Mouse (Mus musculus) spleen, postnatal 36 days (tissue): ENCODE measurements around the gene Spsb1.

ENCODE experiments used
- DNase-seq, 2 experiments: peaks; one replicate each; pipeline ENCODE4 v3.0.0; 2022; ENCODE audit warnings: low spot score in 2 of 2, mixed read lengths in 1 of 2

The Spsb1 gene

DNA sequence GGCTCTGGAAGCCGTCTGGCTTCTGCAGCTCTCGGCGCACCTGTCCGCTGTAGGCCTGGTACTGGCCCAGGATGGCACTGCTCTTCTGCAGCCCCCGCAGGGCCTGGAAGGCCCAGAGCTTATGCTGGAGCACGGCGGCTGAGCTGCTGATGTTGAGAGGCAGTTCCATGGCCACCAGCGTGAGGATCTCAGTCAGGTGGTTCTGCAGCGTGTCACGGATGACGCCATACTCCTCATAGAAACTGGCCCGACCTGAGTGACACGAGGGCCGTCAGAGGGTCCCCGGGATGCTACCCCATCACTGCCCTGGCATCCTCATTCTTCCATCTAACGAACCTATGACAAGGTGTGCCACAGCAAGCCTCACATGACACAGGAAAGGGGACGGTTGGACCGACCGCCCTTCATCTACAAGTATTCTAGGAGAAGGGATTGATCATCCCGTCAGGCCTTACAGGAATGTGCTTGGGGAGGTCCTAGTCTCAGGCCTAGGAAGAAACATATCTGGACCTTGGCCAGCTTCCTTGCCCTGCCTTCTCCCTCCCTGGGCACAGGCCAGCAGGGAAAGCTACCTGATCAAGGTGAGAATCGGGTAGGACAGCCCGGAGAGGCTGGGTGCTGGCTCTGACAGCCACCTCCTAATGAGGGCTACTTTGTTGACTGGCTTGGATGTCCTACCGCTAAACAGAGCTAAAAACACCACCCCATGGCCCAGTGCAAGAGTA is 29.2 kb upstream of the Spsb1 start:
- DNase-seq, result no peak

DNA sequence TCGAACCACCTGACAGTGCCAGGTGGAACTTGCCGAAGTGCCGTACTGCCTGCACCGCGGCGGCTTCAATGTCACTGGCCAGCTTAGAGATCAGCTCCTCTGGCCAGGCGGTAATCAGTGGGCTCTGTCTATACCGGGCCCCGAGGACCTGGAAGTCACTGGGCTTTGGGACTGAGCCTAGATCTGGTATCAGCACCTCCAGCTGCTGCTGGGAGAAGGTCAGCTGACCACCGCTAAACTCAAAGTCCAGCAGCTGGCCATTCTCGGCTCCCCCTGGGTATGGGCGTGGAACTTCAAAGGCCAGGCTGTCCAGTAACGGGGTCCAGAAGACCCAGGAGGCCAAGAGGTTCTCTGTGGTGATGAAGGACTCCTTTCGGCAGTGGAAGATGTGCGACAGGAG is 27.3 kb upstream of the Spsb1 start:
- DNase-seq, result no peak

DNA sequence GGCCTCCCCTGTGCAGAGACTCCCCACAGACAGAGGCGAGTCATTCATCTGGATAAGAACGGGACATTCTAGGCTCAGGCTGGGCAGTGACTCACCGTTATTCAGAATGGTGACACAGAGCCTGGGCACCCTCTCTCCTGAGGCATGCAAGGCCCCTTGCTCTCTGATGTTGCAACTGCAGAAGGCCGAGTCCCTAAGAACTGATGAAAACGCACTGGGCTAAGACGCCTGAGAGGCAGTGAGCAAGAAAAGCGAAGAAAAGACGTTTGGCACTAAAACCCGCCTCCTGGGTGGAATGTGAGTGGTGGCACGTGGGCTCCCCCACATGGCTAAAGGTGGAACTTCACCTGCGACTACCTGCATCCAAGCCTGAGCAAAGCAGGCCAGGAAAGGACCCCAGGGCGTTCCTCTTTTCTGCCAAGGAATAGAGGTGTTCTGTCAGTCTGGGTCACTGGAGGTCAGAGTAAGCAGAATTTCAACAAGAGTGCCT is 25.0 kb upstream of the Spsb1 start:
- DNase-seq, result peak; percentile 52 to 64

DNA sequence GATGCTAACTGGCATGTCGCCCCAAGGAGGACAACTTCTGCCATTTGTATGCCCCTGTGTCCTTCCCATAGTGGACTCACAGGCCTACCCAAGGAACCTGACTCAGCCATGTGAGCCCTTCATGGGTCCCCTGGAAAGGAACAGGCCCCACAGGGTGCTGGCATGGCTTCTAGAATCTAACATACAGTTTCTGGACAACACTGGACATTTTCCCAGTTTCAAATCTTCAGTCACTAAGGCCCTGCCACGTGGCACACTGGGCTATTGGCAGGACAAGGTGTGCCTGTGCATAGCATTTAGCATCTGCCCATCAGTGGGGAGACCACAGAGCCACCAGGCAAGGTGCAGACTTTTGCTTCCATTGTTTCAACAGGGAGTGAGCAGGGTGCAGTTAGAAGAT is 24.0 kb upstream of the Spsb1 start:
- no peak for DNase-seq

DNA sequence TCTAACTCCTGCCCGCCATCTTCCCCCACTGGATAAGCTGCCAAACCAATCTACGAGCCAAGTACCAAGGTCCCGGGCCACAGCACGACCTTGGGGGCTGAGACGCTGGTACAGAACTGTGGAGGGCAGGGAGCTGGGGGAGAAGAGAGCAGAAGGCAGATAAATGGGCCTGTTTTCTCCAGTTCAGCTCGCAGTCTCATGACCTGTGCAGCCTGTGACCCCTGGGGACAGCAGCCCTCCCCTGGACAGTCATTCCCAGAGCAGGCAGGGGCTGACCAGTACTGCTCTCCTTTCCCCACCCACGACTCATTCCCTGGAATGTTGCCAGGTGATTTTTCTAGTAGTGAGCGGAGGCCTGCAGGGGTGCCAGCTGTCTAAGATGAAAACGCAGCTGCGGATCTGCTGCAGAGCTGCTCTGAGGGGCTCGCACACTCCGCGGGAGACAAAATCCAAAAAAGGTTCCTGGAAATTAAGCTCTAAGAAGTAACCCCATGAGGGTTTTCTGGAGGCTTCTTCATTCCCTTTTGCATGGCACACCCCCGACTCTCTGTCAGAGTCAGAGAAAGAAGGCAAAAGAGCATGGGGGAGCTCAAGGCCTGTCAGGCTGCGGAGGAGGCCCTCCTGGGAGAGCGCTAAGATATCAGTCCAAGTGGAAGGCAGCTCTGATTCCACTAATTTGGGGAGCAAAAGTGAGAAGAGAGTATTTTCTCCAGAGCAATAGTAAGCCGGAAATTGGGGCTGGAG is 23.1 kb upstream of the Spsb1 start:
- no peak for DNase-seq

DNA sequence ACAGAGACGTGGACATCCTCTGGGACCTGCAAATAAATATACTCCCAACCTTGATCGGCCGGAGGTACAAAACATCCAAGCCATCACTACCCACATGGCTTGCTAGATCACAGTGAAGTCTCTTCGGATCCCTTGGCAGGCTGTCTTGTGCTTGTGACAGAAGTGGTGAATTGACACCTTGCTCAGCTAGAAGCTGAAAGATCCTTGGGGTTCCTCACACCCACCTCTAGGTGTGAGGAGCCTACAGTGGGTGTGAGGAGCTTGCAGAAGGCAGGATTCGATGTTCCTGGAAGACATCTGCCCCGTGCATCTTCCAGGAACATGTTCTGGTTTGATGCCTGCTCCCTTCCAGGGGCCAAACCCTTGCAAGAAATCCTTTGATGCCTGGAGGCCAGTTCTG is 22.3 kb upstream of the Spsb1 start:
- DNase-seq, result no peak

DNA sequence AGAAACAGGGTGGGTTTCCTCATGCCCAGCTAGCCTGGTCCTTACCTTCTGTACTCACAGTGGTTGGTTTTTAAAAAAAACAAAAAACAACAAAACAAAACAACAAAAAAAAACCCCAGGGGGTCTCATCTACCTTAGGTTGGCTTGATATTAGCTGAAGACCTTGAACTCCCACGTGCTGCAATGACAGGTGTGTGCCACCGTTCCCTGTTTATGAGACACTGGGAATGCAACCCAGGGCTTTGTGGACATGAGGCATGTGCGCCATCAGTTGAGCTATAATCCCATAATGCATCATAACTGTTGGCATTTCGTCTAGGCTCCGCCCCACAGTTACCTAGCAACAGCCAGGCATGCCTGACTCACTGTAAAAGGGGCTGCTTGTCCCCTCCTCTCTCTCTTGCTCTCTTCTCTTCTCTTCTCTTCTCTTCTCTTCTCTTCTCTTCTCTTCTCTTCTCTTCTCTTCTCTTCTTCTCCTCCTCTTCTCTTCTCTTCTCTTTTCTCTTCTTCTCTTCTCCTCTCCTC is 20.9 kb upstream of the Spsb1 start:
- no peak for DNase-seq

DNA sequence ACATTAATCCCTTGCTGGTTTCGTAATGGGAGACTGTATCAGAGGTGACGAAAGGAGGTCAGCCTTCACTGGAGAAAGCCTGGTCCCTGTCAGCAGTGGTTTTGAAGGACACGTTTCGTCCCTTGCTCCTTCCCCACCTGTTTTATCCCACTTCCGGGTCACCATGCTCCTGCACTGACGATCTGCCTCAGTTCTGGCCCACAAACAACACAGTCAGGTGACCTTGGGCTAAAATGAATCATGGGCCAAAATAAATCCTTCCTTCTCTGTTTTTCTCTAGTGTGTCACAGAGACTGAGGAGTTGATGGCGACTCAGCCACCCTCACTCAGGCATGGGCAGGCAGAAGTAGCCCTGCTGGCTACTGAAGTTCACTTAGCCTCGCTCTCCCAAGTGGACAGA is 20.4 kb upstream of the Spsb1 start:
- no peak for DNase-seq

DNA sequence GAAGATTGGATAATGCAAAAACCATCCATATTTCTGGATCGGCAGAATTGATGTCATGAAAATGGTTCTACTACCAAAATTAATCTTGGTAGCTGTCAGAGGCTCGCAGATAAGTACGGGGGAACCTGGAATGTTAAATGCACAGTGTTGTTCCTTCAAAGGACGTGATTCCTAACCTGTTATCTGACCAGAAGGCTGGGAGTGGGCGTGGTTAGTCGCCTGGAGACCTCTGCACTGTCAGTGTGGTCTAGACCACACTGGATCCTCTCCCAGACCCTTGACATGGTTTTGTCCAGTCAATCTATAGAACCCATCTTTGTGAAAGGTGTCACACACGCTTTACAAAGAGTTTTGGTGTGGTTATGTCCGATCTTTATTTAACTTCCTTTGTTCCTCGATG is 16.6 kb upstream of the Spsb1 start:
- DNase-seq, result no peak

DNA sequence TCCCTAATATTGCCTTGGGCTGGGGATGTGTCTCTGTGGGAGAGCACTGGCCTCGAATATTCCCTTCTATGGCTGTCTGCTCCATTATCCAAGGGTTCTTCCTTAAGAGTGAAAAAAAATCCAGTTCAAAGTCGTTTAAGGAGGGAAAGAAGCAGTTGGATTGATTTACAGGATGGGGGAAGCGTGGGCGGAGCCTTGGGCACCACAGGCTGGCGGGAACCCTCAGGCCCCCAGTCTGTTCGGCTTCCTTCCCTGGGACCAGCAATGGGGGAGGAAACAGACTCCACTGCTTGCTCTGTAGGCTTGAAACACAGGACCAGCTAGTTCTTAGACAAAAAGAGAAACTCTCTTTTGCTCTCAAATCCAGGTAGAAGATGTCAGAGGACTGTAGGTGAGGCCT is 13.7 kb upstream of the Spsb1 start:
- DNase-seq, result no peak

DNA sequence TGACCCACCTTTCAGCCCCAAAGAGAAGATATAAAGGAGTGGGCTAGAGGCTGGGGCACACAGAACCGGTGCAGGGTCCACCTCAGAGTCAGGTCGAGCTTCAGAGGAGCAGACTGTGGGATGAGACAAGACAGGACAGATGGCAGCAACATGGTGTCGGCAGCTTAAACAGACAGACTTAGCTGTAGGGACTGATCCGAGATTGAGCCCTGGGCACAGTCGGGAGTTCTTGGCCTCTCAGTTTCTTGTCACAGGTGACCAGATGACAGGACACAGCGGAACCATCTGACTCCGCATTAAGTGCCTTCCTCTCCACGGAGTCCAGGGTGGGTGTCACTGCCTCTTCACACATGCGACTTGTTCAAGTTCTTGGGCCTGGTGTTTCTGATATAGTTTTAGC is 12.1 kb upstream of the Spsb1 start:
- DNase-seq, result no peak

DNA sequence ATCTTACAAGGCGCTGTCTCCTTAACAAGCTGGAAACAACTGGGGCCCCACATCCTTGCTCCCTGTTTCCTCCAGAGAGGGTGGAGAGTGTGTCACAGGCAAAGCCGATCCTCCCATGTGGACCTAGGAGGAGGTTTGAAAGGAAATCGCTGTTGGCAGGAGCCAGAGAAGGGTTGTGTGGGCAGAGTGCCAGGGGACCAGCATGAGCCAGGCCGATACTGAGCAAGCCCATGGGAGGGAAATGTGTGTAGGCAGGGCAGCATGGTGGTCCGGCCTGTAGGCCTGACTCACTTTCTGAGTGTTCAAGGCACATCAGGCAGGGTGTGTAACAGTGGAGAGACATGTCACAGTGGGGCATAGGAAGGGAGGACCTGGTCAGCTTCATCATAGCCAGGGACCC is 11.4 kb upstream of the Spsb1 start:
- no peak for DNase-seq

DNA sequence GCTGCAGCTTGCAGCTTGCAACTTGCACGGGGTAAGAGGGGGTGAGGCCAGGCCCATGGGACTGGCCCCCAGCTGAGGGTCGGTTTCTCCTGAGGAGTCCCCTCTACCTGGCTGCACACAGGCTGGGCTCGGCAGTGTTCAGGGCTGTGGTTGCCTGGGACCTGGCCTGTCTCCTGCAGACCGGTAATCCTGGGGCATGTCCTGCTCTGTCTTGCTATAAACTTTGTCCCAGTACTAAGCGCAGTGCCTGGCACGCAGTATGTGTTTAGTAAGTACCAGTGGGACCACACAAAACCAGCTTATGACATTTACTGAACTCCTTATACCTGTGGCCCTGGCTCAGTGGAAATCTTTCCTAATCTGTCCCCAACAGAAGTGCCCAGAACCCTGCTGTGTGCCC is 10.8 kb upstream of the Spsb1 start:
- DNase-seq, result no peak

DNA sequence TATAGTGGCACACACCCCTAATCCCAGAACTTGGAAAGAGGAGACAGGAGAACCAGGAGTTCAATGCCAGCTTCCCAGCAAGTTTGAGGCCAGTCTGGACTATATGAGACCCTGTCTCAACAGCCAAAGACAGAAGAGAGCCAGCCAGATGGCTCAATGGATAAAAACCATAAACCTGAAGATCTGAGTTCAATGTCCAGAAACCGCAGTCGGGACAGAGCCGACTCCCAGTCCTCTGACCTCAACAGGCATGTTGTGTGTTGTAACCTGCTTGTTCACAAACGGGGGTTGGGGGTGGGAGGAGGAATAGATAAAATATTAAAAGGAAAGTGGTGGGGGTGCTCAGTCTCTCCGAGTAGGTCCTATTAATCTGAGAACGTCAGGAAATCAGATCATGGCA is 10.4 kb upstream of the Spsb1 start:
- DNase-seq, result no peak

DNA sequence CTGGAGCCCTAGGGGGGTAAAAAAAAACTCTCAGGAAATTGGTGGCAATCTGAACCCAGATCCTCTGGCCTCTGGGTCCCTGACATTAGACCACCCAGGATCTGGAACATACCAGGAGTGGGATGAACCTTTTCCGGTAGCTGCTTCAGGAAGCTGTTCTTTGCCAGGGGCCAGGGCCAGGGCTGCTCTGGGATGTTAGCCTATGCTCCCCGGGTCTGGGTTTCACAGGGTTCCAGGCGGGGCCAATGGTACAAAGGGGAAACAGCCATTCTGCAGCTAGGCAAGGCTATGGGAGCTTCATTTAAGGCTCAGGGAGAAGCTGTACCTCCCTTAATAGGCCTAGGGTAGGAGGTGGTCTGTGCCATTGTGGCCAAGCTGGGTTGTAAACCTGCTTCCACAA is 9.9 kb upstream of the Spsb1 start:
- DNase-seq, result no peak

DNA sequence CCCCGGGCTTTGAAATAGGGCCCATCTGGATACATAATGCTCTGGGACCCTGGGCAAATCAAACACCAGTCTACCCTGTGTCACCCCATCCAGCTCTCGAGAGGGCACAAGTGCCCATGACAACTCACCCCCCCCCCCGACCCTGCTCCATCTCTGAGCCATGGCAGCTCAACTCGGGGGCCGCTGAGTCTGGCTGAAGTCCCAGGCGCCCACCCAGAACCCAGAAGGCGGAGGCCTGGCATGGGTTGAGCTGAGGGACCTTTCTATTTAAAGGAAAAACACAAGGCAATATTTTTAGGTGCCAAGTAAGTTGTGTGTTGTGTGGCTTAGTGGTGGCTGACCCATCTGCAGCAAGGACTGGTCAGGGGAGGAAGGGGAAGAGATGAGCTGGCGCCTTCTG is 9.4 kb upstream of the Spsb1 start:
- no peak for DNase-seq

DNA sequence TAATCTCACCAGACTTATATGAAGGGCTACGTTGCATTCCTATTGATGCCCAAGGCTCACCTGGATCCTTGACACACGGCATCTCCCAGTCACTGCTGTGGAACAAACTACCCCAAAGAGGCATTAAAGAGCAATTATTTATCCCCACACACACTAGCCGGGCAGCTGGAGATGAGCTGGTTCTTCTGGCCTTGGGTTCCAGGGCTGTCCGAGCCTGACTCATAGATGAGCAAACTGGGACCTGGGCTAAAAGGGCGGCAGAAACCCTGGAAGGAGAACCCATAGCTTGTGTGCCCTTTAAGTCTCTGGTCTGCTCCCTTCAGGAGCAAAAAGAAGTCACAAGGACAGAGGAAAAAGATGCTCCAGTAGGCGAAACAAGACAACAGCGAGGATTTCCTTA is 5.5 kb upstream of the Spsb1 start:
- no peak for DNase-seq

DNA sequence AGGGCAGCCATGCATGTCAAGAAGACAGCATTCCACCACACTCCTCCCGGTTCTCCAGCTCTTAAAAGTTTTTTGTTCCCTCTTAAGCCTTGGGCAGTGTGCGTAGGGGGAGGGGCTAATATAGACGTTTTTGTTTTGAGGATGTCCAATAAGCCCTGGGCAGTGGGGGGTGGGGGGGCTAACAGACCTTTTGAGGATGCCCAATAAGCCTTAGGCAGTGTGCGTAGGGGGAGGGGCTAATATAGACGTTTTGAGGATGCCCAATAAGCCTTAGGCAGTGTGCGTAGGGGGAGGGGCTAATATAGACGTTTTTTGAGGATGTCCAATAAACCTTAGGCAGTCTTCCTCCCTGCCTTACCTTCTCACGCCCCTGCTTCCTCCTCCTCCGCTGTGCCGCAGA is 5.0 kb upstream of the Spsb1 start:
- DNase-seq, result no peak

DNA sequence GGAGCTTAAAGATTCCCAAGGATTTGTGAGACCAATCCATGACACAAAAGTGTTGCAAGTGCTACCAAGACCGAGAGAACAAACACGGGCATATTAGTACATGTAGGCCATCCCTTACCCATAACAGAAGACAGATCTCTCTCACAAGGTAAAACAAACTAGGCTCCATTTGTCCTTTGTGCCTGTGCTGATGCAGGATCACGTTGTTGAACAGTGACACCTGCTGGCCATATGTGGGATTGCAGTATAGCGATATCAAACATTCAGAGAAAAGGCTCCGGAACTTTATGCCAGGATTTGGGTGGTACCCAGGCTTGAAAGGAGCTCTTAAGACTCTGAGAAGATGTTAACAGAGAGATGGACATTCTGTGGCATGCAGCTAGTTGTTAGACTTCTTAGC is 3.7 kb upstream of the Spsb1 start:
- DNase-seq, result peak; percentile 53 to 61

DNA sequence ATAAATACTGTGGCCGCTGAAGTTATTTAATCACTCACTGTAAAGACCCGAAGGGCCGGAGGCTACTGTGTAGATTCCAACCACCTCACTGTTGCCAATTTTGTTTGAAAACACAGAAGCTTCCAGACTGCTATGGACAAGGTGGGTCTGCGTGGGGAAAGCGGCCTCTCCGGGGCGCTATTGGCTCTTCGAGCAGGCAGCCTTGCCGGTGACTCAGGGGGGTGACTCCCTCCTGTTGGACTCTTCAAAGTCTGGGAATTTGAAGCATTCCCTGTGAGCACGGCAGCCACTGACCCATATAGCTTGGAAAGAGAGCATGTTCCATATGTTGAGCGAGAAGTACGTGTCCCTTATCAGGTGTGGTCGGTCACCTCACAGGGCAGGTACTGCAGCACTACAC is 1.2 kb upstream of the Spsb1 start:
- no peak for DNase-seq

DNA sequence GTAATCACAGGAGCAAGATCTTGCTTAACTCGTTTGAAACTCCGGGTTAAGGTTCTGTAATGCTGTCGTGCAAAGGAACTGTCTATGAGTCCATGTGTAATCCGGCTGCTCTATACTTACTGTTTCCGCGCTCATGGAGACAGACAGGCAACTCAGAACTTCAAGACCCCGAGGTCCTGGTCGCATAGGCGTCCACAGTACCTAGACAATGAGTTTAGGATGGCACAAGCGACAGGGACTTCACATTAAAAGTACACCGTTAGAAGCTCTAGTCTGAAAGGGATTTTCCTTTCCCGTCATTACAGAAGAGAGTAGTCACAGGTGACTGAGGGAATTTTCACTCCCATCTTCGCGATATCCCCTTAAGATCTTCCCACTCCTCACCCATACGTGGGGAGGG is 788 bp upstream of the Spsb1 start:
- no peak for DNase-seq

DNA sequence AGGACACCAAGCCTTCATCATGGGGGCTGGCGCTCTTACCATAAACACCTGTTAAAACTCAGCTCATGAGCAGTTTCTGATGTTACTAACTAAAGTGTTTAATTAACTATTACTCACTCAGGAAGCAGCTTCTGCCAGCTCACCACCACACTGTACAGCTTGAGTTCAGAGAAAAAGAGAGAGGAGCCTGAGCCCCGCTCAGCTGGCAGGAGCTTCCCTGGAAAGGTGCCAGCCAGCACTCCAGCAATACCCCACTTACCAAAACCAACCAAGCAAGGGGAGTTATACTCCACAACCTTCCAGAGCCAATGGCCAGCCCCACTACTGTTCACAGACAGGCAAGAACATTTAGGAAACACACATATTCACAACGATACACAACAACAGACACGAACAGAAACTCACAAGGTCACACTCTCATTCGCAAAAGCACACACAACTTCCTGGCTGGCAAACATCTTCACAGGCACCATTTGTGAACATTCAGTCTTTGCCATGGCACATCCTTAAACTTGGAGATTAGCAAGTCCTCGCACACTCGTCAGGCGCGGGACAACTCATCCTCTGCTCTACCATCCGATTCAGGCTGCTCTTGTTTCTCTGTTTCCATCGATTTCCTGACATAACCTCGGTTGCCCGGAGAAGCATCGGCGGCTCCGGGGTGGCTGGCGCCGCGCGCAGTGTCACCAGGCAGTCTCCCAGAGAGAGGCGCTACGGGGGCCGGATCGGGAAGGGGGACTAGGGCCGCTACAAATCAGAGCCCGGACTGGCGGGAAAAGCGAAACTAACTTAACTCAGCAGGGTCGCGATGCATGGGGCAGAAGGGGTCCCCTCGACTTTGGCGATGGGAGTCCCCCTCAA is 992 bp downstream of the Spsb1 start:
- DNase-seq, result no peak
